Mouse (Mus musculus): ENCODE data around the gene 2310079G19Rik. TPM values are rescaled to one million over a fixed set of nuclear protein-coding genes. Genes with fewer than 3 reads are reported as not detected.

Gene 2310079G19Rik
- total RNA-seq, 2 experiments from 2014 or later: not detected

Other genes starting within 250 kb of the 2310079G19Rik start
- gene Cldn17, start 120.7 kb downstream of the 2310079G19Rik start, total RNA-seq (2015; ENCODE audit: low replicate concordance): not detected in 2 replicates
- gene Cldn17, start 120.7 kb downstream of the 2310079G19Rik start, total RNA-seq (2017; ENCODE audit: low replicate concordance): not detected in 2 replicates
- gene Cldn8, start 64.5 kb downstream of the 2310079G19Rik start, total RNA-seq (2015; ENCODE audit: low replicate concordance): not detected in 2 replicates
- gene Cldn8, start 64.5 kb downstream of the 2310079G19Rik start, total RNA-seq (2017; ENCODE audit: low replicate concordance): not detected in 2 replicates
- not detected in 2 replicates for gene Krtap24-1, start 15.4 kb downstream of the 2310079G19Rik start, total RNA-seq (2015; ENCODE audit: low replicate concordance)
- gene Krtap24-1, start 15.4 kb downstream of the 2310079G19Rik start, total RNA-seq (2017; ENCODE audit: low replicate concordance): not detected in 2 replicates
- gene Krtap26-1, start 20.1 kb upstream of the 2310079G19Rik start, total RNA-seq (2015; ENCODE audit: low replicate concordance): not detected in 2 replicates
- not detected in 2 replicates for gene Krtap26-1, start 20.1 kb upstream of the 2310079G19Rik start, total RNA-seq (2017; ENCODE audit: low replicate concordance)
- not detected in 2 replicates for gene Krtap27-1, start 44.0 kb upstream of the 2310079G19Rik start, total RNA-seq (2015; ENCODE audit: low replicate concordance)
- gene Krtap27-1, start 44.0 kb upstream of the 2310079G19Rik start, total RNA-seq (2017; ENCODE audit: low replicate concordance): not detected in 2 replicates
- not detected in 2 replicates for gene 2310061N02Rik, start 80.3 kb upstream of the 2310079G19Rik start, total RNA-seq (2015; ENCODE audit: low replicate concordance)
- gene 2310061N02Rik, start 80.3 kb upstream of the 2310079G19Rik start, total RNA-seq (2017; ENCODE audit: low replicate concordance): not detected in 2 replicates
- not detected in 2 replicates for gene Krtap13-1, start 101.2 kb upstream of the 2310079G19Rik start, total RNA-seq (2015; ENCODE audit: low replicate concordance)
- not detected in 2 replicates for gene Krtap13-1, start 101.2 kb upstream of the 2310079G19Rik start, total RNA-seq (2017; ENCODE audit: low replicate concordance)
- not detected in 2 replicates for gene Krtap13, start 124.0 kb upstream of the 2310079G19Rik start, total RNA-seq (2015; ENCODE audit: low replicate concordance)
- gene Krtap13, start 124.0 kb upstream of the 2310079G19Rik start, total RNA-seq (2017; ENCODE audit: low replicate concordance): not detected in 2 replicates
- gene 2310034C09Rik, start 131.2 kb upstream of the 2310079G19Rik start, total RNA-seq (2015; ENCODE audit: low replicate concordance): not detected in 2 replicates
- not detected in 2 replicates for gene 2310034C09Rik, start 131.2 kb upstream of the 2310079G19Rik start, total RNA-seq (2017; ENCODE audit: low replicate concordance)
- not detected in 2 replicates for gene 2310057N15Rik, start 146.5 kb upstream of the 2310079G19Rik start, total RNA-seq (2015; ENCODE audit: low replicate concordance)
- not detected in 2 replicates for gene 2310057N15Rik, start 146.5 kb upstream of the 2310079G19Rik start, total RNA-seq (2017; ENCODE audit: low replicate concordance)
- not detected in 2 replicates for gene Gm5965, start 150.2 kb upstream of the 2310079G19Rik start, total RNA-seq (2015; ENCODE audit: low replicate concordance)
- not detected in 2 replicates for gene Gm5965, start 150.2 kb upstream of the 2310079G19Rik start, total RNA-seq (2017; ENCODE audit: low replicate concordance)
- not detected in 2 replicates for gene Gm20741, start 184.6 kb upstream of the 2310079G19Rik start, total RNA-seq (2015; ENCODE audit: low replicate concordance)
- gene Gm20741, start 184.6 kb upstream of the 2310079G19Rik start, total RNA-seq (2017; ENCODE audit: low replicate concordance): not detected in 2 replicates
- not detected in 2 replicates for gene Krtap15, start 192.5 kb upstream of the 2310079G19Rik start, total RNA-seq (2015; ENCODE audit: low replicate concordance)
- not detected in 2 replicates for gene Krtap15, start 192.5 kb upstream of the 2310079G19Rik start, total RNA-seq (2017; ENCODE audit: low replicate concordance)
- not detected in 2 replicates for gene Krtap14, start 198.5 kb upstream of the 2310079G19Rik start, total RNA-seq (2015; ENCODE audit: low replicate concordance)
- gene Krtap14, start 198.5 kb upstream of the 2310079G19Rik start, total RNA-seq (2017; ENCODE audit: low replicate concordance): not detected in 2 replicates
- gene Krtap19-1, start 241.7 kb upstream of the 2310079G19Rik start, total RNA-seq (2015; ENCODE audit: low replicate concordance): not detected in 2 replicates
- not detected in 2 replicates for gene Krtap19-1, start 241.7 kb upstream of the 2310079G19Rik start, total RNA-seq (2017; ENCODE audit: low replicate concordance)
- gene Krtap19-2, start 246.6 kb upstream of the 2310079G19Rik start, total RNA-seq (2015; ENCODE audit: low replicate concordance): not detected in 2 replicates
- not detected in 2 replicates for gene Krtap19-2, start 246.6 kb upstream of the 2310079G19Rik start, total RNA-seq (2017; ENCODE audit: low replicate concordance)

Data from erythroid progenitor cell, adult 5-6 weeks (primary cell).